Mouse (Mus musculus): ENCODE results near the gene Tgfa. TPM values are rescaled to one million over a fixed set of nuclear protein-coding genes. Genes with fewer than 3 reads are reported as not detected.

Gene Tgfa
- polyA plus RNA-seq, 1 experiment from 2014 or later = not detected

- WGBS (ENCODE audit: missing documents) = 92% methylated on average over 3 of the region's 3 CpGs
- Histone ChIP-seq H3K79me2 (ENCODE audit: inconsistent target) (no peaks in the 10 kb centered on the region), H3K27ac (no peak overlapping the region), H3K36me3 (ENCODE audit: inconsistent target) (no peaks in the 10 kb centered on the region), H3K4me3 (ENCODE audit: inconsistent target) (no peak overlapping the region)
Measured at GRCm38 (mm10) chr6:86324400-86324799, 129.4 kb downstream of the Tgfa start.

Other genes starting within 250 kb of the Tgfa start
- 32.2 to 44.7 TPM (median 38.9 TPM) in 3 replicates for gene Dusp11, start 233.6 kb upstream of the Tgfa start, polyA plus RNA-seq (2018)
- gene Figla, start 179.1 kb upstream of the Tgfa start, polyA plus RNA-seq (2018) = not detected in 3 replicates
- gene Add2, start 166.5 kb upstream of the Tgfa start, polyA plus RNA-seq (2018) = not detected in 3 replicates
- 12.4 to 38.2 TPM (median 14.4 TPM) in 3 replicates for gene Fam136a, start 170.4 kb downstream of the Tgfa start, polyA plus RNA-seq (2018)
- gene Snrpg, start 176.1 kb downstream of the Tgfa start, polyA plus RNA-seq (2018) = 12.5 to 46.1 TPM (median 31.1 TPM) in 3 replicates
- gene Pcyox1, start 201.9 kb downstream of the Tgfa start, polyA plus RNA-seq (2018) = 69.4 to 127 TPM (median 122 TPM) in 3 replicates
- gene Tia1, start 209.0 kb downstream of the Tgfa start, polyA plus RNA-seq (2018) = 11.3 to 18.2 TPM (median 14.0 TPM) in 3 replicates
- gene Gm44790, start 231.4 kb downstream of the Tgfa start, polyA plus RNA-seq (2018) = not detected in 3 replicates
- 8.0 to 12.3 TPM (median 8.9 TPM) in 3 replicates for gene C87436, start 243.2 kb downstream of the Tgfa start, polyA plus RNA-seq (2018)